Mouse (Mus musculus) NIH3T3 (cell line): Measurements from ENCODE around the gene Cyp2d11.
"Not testable (repeated sequence)": the region's sequence is repeated elsewhere in the genome, so short reads cannot be mapped to it uniquely, and the experiment has no call there.

ENCODE experiments used
- DNase-seq: peaks from one replicate; pipeline ENCODE4 v3.0.0-alpha.2; 2012; ENCODE audit warnings: low read depth

The Cyp2d11 gene

GRCm38 (mm10) chr15:82393922-82394321 lies at the start of gene Cyp2d11:
Gene Cyp2d11, minus strand, starts transcription at chr15:82394022.
- not testable (repeated sequence) for DNase-seq

GRCm38 (mm10) chr15:82437975-82438617 lies 44.3 kb upstream of the Cyp2d11 start:
- no peak for DNase-seq

GRCm38 (mm10) chr15:82435606-82436005 lies 41.8 kb upstream of the Cyp2d11 start:
- DNase-seq = no peak

- DNase-seq = no peak
These were observed 41.2 kb upstream of the Cyp2d11 start for GRCm38 (mm10) chr15:82435011-82435410.

GRCm38 (mm10) chr15:82434541-82434940 lies 40.7 kb upstream of the Cyp2d11 start:
- no peak for DNase-seq

- DNase-seq = no peak
These were observed 39.8 kb upstream of the Cyp2d11 start for GRCm38 (mm10) chr15:82433621-82434020.

GRCm38 (mm10) chr15:82433137-82433536 lies 39.3 kb upstream of the Cyp2d11 start, which contains the start of gene Cyp2d9:
Gene Cyp2d9, plus strand, starts transcription at chr15:82433437.
- DNase-seq = no peak

GRCm38 (mm10) chr15:82423471-82423870 lies 29.6 kb upstream of the Cyp2d11 start:
- DNase-seq = no peak

GRCm38 (mm10) chr15:82422935-82423334 lies 29.1 kb upstream of the Cyp2d11 start:
- no peak for DNase-seq

GRCm38 (mm10) chr15:82418616-82419015 lies 24.8 kb upstream of the Cyp2d11 start:
- peak; percentile 5 for DNase-seq

- DNase-seq = peak; percentile 89
These were observed 23.3 kb upstream of the Cyp2d11 start for GRCm38 (mm10) chr15:82416797-82417789.

- DNase-seq = no peak
These were observed 13.7 kb upstream of the Cyp2d11 start for GRCm38 (mm10) chr15:82407536-82407935.

- no peak for DNase-seq
These were observed 13.2 kb upstream of the Cyp2d11 start, which contains the start of gene Cyp2d10 for GRCm38 (mm10) chr15:82406981-82407380. Gene Cyp2d10, minus strand, starts transcription at chr15:82407195.

GRCm38 (mm10) chr15:82404163-82404562 lies 10.3 kb upstream of the Cyp2d11 start:
- no peak for DNase-seq

- DNase-seq = no peak
These were observed 9.8 kb upstream of the Cyp2d11 start for GRCm38 (mm10) chr15:82403606-82404005.

GRCm38 (mm10) chr15:82402741-82403140 lies 8.9 kb upstream of the Cyp2d11 start:
- no peak for DNase-seq

- no peak for DNase-seq
These were observed 8.3 kb upstream of the Cyp2d11 start for GRCm38 (mm10) chr15:82402106-82402505.

GRCm38 (mm10) chr15:82401516-82401915 lies 7.7 kb upstream of the Cyp2d11 start:
- DNase-seq = no peak

GRCm38 (mm10) chr15:82395955-82396354 lies 2.1 kb upstream of the Cyp2d11 start:
- not testable (repeated sequence) for DNase-seq

GRCm38 (mm10) chr15:82389916-82390315 lies 3.9 kb downstream of the Cyp2d11 start:
- DNase-seq = not testable (repeated sequence)

- DNase-seq = no peak
These were observed 8.1 kb downstream of the Cyp2d11 start for GRCm38 (mm10) chr15:82385729-82386128.

- no peak for DNase-seq
These were observed 11.4 kb downstream of the Cyp2d11 start for GRCm38 (mm10) chr15:82382441-82382840.

GRCm38 (mm10) chr15:82380714-82381062 lies 13.1 kb downstream of the Cyp2d11 start:
- DNase-seq = no peak
